Mouse (Mus musculus) erythroblast, embryonic 14.5 days (primary cell): ENCODE results near the gene Ube2q2. TPM values are rescaled to one million over a fixed set of nuclear protein-coding genes. Genes with fewer than 3 reads are reported as not detected.

Experiments used
- H3K27me3 ChIP-seq: 2 replicates; pipeline ENCODE4 v1.6.1; 2012; ENCODE audit warnings: inconsistent platforms; ENCODE audit not compliant: control insufficient read depth
- H3K36me3 ChIP-seq: 2 replicates; pipeline ENCODE4 v1.6.1; 2012; ENCODE audit warnings: mild to moderate bottlenecking, inconsistent platforms; ENCODE audit not compliant: control insufficient read depth
- H3K4me1 ChIP-seq: 2 replicates; pipeline ENCODE4 v1.6.1; 2012; ENCODE audit warnings: inconsistent platforms; ENCODE audit not compliant: control insufficient read depth
- H3K4me3 ChIP-seq: replicated peaks from 2 replicates; pipeline ENCODE3; 2012; ENCODE audit warnings: moderate library complexity, mild to moderate bottlenecking, inconsistent platforms
- H3K9me3 ChIP-seq: 2 replicates; pipeline ENCODE4 v1.6.1; 2012; ENCODE audit warnings: low read length, inconsistent platforms, mixed read lengths; ENCODE audit not compliant: control insufficient read depth
- GATA1 ChIP-seq: IDR thresholded peaks from 2 replicates; pipeline ENCODE4 v1.6.1; 2012; ENCODE audit warnings: low read length, inconsistent platforms, mixed read lengths
- TAL1 ChIP-seq: IDR thresholded peaks from 3 replicates; pipeline ENCODE4 v1.6.1; 2012; ENCODE audit warnings: low read length, inconsistent platforms, mixed read lengths
- polyA plus RNA-seq: library from polyadenylated mRNA; stranded (reverse); fragments of >175 nt; gene quantifications from 2 replicates; pipeline ENCODE4 v1.2.3, GENCODE M21; 2012

Ube2q2 gene
- polyA plus RNA-seq, 1 experiment, result 1.1 TPM

DNA sequence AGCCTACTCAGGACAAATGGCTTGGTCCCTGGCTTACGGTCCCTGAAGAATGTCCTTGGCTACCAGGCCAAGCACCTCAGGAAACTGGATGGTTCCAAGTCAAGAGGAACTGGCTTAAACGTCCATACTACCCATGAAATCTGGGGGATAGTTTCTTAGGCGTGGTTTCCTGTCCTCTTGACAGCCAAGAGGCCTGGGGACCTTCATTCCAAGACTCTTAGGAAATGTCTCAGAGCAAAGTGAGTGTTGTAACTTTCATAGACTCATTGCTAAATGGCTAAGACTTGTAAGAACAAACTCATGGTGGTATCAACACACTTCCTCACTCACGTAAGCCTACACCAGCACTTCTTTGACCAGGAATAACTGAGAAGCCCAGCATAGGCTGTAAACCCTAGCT is 107.0 kb downstream of the Ube2q2 start:
- Histone ChIP-seq H3K4me1 (no peaks in the 10 kb centered on the region), H3K9me3 (no peaks in the 10 kb centered on the region), H3K36me3 (no peaks in the 10 kb centered on the region), H3K4me3 (no peak overlapping the region), H3K27me3 (no peaks in the 10 kb centered on the region)
- no peak for TF ChIP-seq GATA1
- TF ChIP-seq TAL1, result no peak

- H3K9me3 ChIP-seq, result no peaks in the 10 kb centered on the region
- H3K4me1 ChIP-seq, result no peaks in the 10 kb centered on the region
- TF ChIP-seq TAL1 (no peak), GATA1 (no peak)
- H3K4me3 ChIP-seq, result no peak overlapping the region
- no peaks in the 10 kb centered on the region for H3K27me3 ChIP-seq
- H3K36me3 ChIP-seq, result no peaks in the 10 kb centered on the region
Observed at GRCm38 (mm10) chr9:55257105-55257504, 108.5 kb downstream of the Ube2q2 start.

Other genes starting within 250 kb of the Ube2q2 start
- 0.01 TPM in 1 of 2 replicates, not detected in the other for gene Hykk, start 231.6 kb upstream of the Ube2q2 start, polyA plus RNA-seq
- gene Psma4, start 198.1 kb upstream of the Ube2q2 start, polyA plus RNA-seq, result 0.87 and 1.2 TPM in 2 replicates
- not detected in 2 replicates for gene AY074887, start 197.9 kb upstream of the Ube2q2 start, polyA plus RNA-seq
- not detected in 2 replicates for gene Chrna5, start 168.0 kb upstream of the Ube2q2 start, polyA plus RNA-seq
- not detected in 2 replicates for gene Chrna3, start 122.3 kb upstream of the Ube2q2 start, polyA plus RNA-seq
- gene Chrnb4, start 100.1 kb upstream of the Ube2q2 start, polyA plus RNA-seq, result not detected in 2 replicates
- 0.19 and 0.52 TPM in 2 replicates for gene Fbxo22, start 60.1 kb downstream of the Ube2q2 start, polyA plus RNA-seq
- gene Nrg4, start 178.0 kb downstream of the Ube2q2 start, polyA plus RNA-seq, result 0.03 TPM in 2 replicates
- not detected in 2 replicates for gene Tmem266, start 178.1 kb downstream of the Ube2q2 start, polyA plus RNA-seq